Mouse (Mus musculus): ENCODE results near the gene Fgfr2. TPM values are rescaled to one million over a fixed set of nuclear protein-coding genes. Genes with fewer than 3 reads are reported as not detected.

Fgfr2 gene
- total and polyA plus RNA-seq, 2 experiments from 2014 or later = 17.1 to 47.6 TPM

DNA sequence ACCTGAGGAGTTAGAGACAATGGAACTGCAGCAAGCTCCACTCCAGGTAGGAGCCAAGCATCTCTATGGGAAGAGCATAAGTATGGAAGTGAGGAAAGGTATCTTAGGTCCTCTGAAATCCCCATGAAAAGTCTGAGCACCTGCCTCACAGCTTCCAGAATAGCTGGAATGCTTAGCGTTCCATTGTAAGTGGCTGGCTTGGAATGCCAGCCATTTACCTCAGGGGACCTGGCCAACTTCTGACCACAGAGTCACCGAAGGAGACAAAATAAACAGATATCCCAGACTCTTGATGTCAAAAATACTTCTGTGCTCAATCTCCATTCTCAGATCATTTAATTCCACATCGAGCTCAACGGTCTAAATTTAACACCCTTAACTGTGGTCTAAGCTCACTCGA is 2946.1 kb downstream of the Fgfr2 start:
- no peaks in the 10 kb centered on the region for H3K4me1 ChIP-seq (ENCODE audit: insufficient read depth)
- no peaks in the 10 kb centered on the region for H3K27me3 ChIP-seq (ENCODE audit: insufficient read depth, low read length)
- H3K9ac ChIP-seq = no peak overlapping the region
- WGBS = 85% methylated on average over 5 of the region's 5 CpGs
- H3K4me3 ChIP-seq (ENCODE audit: low read depth, low read length) = no peak overlapping the region
- H3K9me3 ChIP-seq (ENCODE audit: low read length) = no peaks in the 10 kb centered on the region
- ATAC-seq (no peak), DNase-seq (no peak)
- no peaks in the 10 kb centered on the region for H3K36me3 ChIP-seq (ENCODE audit: insufficient read depth)
- H3K4me2 ChIP-seq (ENCODE audit: low read depth) = no peak overlapping the region
- TF ChIP-seq CTCF (IDR thresholded peaks at IDR 0.05; ENCODE audit: low read depth) = no peak
- H3K27ac ChIP-seq (ENCODE audit: low read depth, low read length) = no peak overlapping the region

GRCm38 (mm10) chr7:130174525-130174924 is 2948.6 kb downstream of the Fgfr2 start:
- DNase-seq (no peak), ATAC-seq (no peak)
- Histone ChIP-seq H3K27ac (ENCODE audit: low read depth, low read length) (no peak overlapping the region), H3K4me2 (ENCODE audit: low read depth) (no peak overlapping the region), H3K9ac (no peak overlapping the region), H3K4me3 (ENCODE audit: low read depth, low read length) (no peak overlapping the region), H3K4me1 (ENCODE audit: insufficient read depth) (no peaks in the 10 kb centered on the region), H3K36me3 (ENCODE audit: insufficient read depth) (no peaks in the 10 kb centered on the region; the same call in 1 of the 2 replicates), H3K9me3 (ENCODE audit: low read length) (no peaks in the 10 kb centered on the region), H3K27me3 (ENCODE audit: insufficient read depth, low read length) (no peaks in the 10 kb centered on the region)
- WGBS = 68% methylated on average over 7 of the region's 7 CpGs
- no peak for TF ChIP-seq CTCF (IDR thresholded peaks at IDR 0.05; ENCODE audit: low read depth)

DNA sequence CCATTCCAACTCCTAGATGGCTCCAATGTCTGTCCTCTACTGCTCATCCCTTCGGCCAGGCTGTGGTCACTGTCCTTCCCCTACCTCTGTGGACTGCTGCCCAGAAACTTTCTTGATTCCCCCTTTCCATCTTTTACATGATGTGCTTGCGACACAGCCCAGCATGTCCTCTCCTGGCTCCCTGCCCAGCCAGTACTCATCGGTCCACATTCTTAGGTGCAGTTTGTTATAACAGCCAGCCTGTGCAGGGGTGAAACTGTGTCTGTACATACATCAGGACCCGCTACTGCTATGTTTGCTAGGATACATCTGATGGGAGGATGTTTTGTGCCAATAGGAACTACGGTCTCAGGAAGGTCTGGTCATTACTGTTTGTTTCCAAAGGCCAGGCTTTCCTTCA is 2949.2 kb downstream of the Fgfr2 start:
- ATAC-seq = no peak
- H3K27ac ChIP-seq (ENCODE audit: low read depth, low read length) = no peak overlapping the region
- no peaks in the 10 kb centered on the region for H3K4me1 ChIP-seq (ENCODE audit: insufficient read depth)
- no peak overlapping the region for H3K4me3 ChIP-seq (ENCODE audit: low read depth, low read length)
- H3K27me3 ChIP-seq (ENCODE audit: insufficient read depth, low read length) = no peaks in the 10 kb centered on the region
- TF ChIP-seq CTCF (IDR thresholded peaks at IDR 0.05; ENCODE audit: low read depth) = no peak
- no peaks in the 10 kb centered on the region; the same call in 1 of the 2 replicates for H3K36me3 ChIP-seq (ENCODE audit: insufficient read depth)
- no peak overlapping the region for H3K4me2 ChIP-seq (ENCODE audit: low read depth)
- DNase-seq = no peak
- H3K9me3 ChIP-seq (ENCODE audit: low read length) = no peaks in the 10 kb centered on the region
- 79% methylated on average over 5 of the region's 5 CpGs for WGBS
- no peak overlapping the region for H3K9ac ChIP-seq

GRCm38 (mm10) chr7:130170144-130170543 is 2953.0 kb downstream of the Fgfr2 start:
- no peak overlapping the region for H3K27ac ChIP-seq (ENCODE audit: low read depth, low read length)
- TF ChIP-seq CTCF (IDR thresholded peaks at IDR 0.05; ENCODE audit: low read depth) = no peak
- WGBS = 87% methylated on average over 8 of the region's 8 CpGs
- H3K36me3 ChIP-seq (ENCODE audit: insufficient read depth) = no peaks in the 10 kb centered on the region; the same call in 1 of the 2 replicates
- no peaks in the 10 kb centered on the region for H3K27me3 ChIP-seq (ENCODE audit: insufficient read depth, low read length)
- H3K9ac ChIP-seq = no peak overlapping the region
- no peak overlapping the region for H3K4me2 ChIP-seq (ENCODE audit: low read depth)
- DNase-seq (no peak), ATAC-seq (no peak)
- H3K4me1 ChIP-seq (ENCODE audit: insufficient read depth) = no peaks in the 10 kb centered on the region
- no peaks in the 10 kb centered on the region for H3K9me3 ChIP-seq (ENCODE audit: low read length)
- H3K4me3 ChIP-seq (ENCODE audit: low read depth, low read length) = no peak overlapping the region

GRCm38 (mm10) chr7:130168296-130168695 is 2954.9 kb downstream of the Fgfr2 start:
- Histone ChIP-seq H3K27ac (ENCODE audit: low read depth, low read length) (no peak overlapping the region), H3K4me3 (ENCODE audit: low read depth, low read length) (no peak overlapping the region), H3K4me1 (ENCODE audit: insufficient read depth) (no peaks in the 10 kb centered on the region), H3K36me3 (ENCODE audit: insufficient read depth) (peaks cover 3% of the 10 kb centered on the region; the same call in 1 of the 2 replicates), H3K27me3 (ENCODE audit: insufficient read depth, low read length) (no peaks in the 10 kb centered on the region), H3K9ac (no peak overlapping the region), H3K9me3 (ENCODE audit: low read length) (no peaks in the 10 kb centered on the region), H3K4me2 (ENCODE audit: low read depth) (no peak overlapping the region)
- 29% methylated on average over 12 of the region's 12 CpGs for WGBS
- DNase-seq = no peak
- no peak for ATAC-seq
- TF ChIP-seq CTCF (IDR thresholded peaks at IDR 0.05; ENCODE audit: low read depth) = no peak

DNA sequence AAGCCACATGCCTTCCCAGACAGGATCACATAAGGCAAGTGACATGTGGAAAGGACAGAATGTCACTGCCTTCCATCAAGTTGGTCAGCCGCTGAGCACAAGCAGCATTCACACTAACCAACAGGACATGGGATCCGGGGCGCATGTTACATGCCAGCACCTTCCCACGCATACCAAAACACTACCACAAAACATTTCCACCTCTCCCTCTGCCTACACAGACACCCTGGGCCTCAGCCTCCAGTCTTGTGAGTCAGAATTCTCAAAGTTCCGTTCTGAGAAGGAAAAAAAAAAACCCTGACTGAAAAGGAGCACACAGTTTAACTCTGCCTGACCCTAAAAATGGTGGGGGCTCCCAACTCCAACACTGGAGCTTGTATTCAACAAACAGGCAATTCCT is 2955.9 kb downstream of the Fgfr2 start:
- Histone ChIP-seq H3K36me3 (ENCODE audit: insufficient read depth) (peaks cover 3% of the 10 kb centered on the region; the same call in 1 of the 2 replicates), H3K27me3 (ENCODE audit: insufficient read depth, low read length) (no peaks in the 10 kb centered on the region), H3K4me2 (ENCODE audit: low read depth) (no peak overlapping the region), H3K4me1 (ENCODE audit: insufficient read depth) (no peaks in the 10 kb centered on the region), H3K27ac (ENCODE audit: low read depth, low read length) (no peak overlapping the region), H3K4me3 (ENCODE audit: low read depth, low read length) (no peak overlapping the region), H3K9me3 (ENCODE audit: low read length) (no peaks in the 10 kb centered on the region), H3K9ac (no peak overlapping the region)
- DNase-seq = peak; percentile 26
- WGBS = 61% methylated on average over 5 of the region's 5 CpGs
- no peak for TF ChIP-seq CTCF (IDR thresholded peaks at IDR 0.05; ENCODE audit: low read depth)
- ATAC-seq = no peak; the same call in 1 of the 2 replicates

DNA sequence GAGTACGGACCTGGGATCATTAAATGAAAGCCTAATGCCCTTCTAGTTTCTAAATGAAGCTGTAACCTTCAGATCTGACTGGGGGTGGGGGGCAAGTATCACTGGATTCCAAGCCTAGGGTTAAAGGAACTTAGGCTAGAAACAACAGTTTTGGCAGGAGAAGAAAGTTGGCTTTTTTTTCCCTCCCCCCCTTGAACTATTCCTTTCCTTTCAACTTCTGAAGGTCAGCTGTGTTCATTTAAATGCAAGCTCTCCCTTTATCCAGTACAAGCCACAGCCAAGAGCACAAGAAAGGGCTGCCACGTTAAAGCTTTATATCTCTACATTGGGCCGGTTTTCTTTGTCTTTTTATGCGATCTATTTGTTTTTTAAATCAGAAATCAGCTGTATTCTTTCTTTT is 2957.0 kb downstream of the Fgfr2 start:
- TF ChIP-seq CTCF (IDR thresholded peaks at IDR 0.05; ENCODE audit: low read depth) = no peak
- 0 out of 2 replicates have a peak, but pooled peaks cover 3% of the 10 kb centered on the region for H3K36me3 ChIP-seq (ENCODE audit: insufficient read depth)
- DNase-seq = no peak

More for the DNA sequence above, 2957.0 kb downstream of the Fgfr2 start:
- H3K4me2 ChIP-seq (ENCODE audit: low read depth) = no peak overlapping the region
- H3K4me3 ChIP-seq (ENCODE audit: low read depth, low read length) = no peak overlapping the region
- H3K27me3 ChIP-seq (ENCODE audit: insufficient read depth, low read length) = no peaks in the 10 kb centered on the region
- ATAC-seq = no peak
- WGBS = 18% methylated on average over 4 of the region's 4 CpGs
- no peak overlapping the region for H3K9ac ChIP-seq
- H3K27ac ChIP-seq (ENCODE audit: low read depth, low read length) = no peak overlapping the region
- no peaks in the 10 kb centered on the region for H3K9me3 ChIP-seq (ENCODE audit: low read length)
- H3K4me1 ChIP-seq (ENCODE audit: insufficient read depth) = no peaks in the 10 kb centered on the region

Data from forebrain, postnatal 0 days (tissue).